Mouse (Mus musculus): ENCODE data around the gene Rpl10a.
"Not testable (repeated sequence)": the region's sequence is repeated elsewhere in the genome, so short reads cannot be mapped to it uniquely, and the experiment has no call there.

DNA sequence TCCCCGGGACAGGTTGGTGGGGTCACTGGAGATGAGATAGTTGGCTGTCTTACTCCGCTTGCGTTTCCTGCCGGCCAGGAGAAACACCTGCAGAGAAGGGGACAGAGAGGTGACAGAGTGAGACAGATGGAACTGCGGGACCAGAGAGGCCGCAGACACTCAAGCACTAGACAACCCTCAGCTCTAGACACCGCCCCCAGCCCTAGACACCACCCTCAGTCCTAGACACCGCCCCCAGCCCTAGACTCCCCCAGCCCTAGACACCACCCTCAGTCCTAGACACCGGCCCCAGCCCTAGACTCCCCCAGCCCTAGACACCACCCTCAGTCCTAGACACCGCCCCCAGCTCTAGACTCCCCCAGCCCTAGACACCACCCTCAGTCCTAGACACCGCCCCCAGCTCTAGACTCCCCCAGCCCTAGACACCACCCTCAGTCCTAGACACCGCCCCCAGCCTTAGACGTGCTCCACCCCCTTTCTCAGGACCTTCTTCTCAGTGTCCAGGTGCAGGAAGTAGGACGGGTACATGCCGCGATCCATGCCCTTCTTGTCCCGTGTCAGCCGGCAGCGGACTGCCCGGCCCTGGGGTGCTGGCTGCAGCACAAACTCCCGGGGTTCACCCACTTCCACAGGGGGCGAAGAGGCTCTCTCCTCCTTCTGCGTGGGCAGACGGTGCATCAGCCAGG, 30.4 kb downstream of the Rpl10a start:
- not testable (repeated sequence) for TF ChIP-seq CTCF (IDR thresholded peaks at IDR 0.05; ENCODE audit: control insufficient read depth, insufficient read depth, low read length); POLR2A (IDR thresholded peaks at IDR 0.05; ENCODE audit: borderline replicate concordance, control insufficient read depth, low read depth, low read length)
